In genomic region chr17:56996506-56996905, GRCm38 (mm10) we compare ENCODE assay signal across 8 mouse cellular contexts. TPM values are rescaled to one million over a fixed set of nuclear protein-coding genes. Genes with fewer than 3 reads are reported as not detected.
A peak's percentile ranks its signal among the peaks of the same experiment; 100 is the strongest.
DNase-seq lines count a peak whose midpoint lies in the region; ATAC-seq and TF ChIP-seq lines count a peak whose summit lies in the region.

No protein-coding gene starts in this region.

- 0 out of 2 replicates have a peak, but pooled peaks have one; percentile 2 for ATAC-seq in intestine, embryonic 14.5 days (replicated peaks; ENCODE audit: low FRiP score, low TSS enrichment, low read depth)
- no peak for ATAC-seq in intestine, postnatal 0 days
- no peak for ATAC-seq in embryonic facial prominence, embryonic 14.5 days (ENCODE audit: low read depth)
- ATAC-seq in hindbrain, embryonic 14.5 days (ENCODE audit: low FRiP score) = no peak
- no peak for ATAC-seq in midbrain, embryonic 13.5 days

- no peak for TF ChIP-seq CTCF in intestine, postnatal 0 days (IDR thresholded peaks at IDR 0.05; ENCODE audit: low read depth)

- no peaks in the 10 kb centered on the region for H3K9me3 ChIP-seq in intestine, embryonic 14.5 days (ENCODE audit: control insufficient read depth, low read length)
- H3K9me3 ChIP-seq in intestine, postnatal 0 days (ENCODE audit: control insufficient read depth) = no peaks in the 10 kb centered on the region
- no peaks in the 10 kb centered on the region for H3K9me3 ChIP-seq in embryonic facial prominence, embryonic 14.5 days (ENCODE audit: control insufficient read depth, low read length)
- H3K9me3 ChIP-seq in hindbrain, embryonic 14.5 days (ENCODE audit: control insufficient read depth, low read length) = no peaks in the 10 kb centered on the region
- no peaks in the 10 kb centered on the region for H3K9me3 ChIP-seq in midbrain, embryonic 13.5 days

- H3K4me2 ChIP-seq in intestine, embryonic 14.5 days (ENCODE audit: low read length) = peak overlapping the region; percentile 65
- no peak overlapping the region for H3K4me2 ChIP-seq in intestine, postnatal 0 days (replicated peaks; ENCODE audit: low read depth)
- H3K4me2 ChIP-seq in embryonic facial prominence, embryonic 14.5 days (ENCODE audit: low read depth, low read length) = peak overlapping the region; percentile 82
- peak overlapping the region; percentile 70; the same call in 1 of the 2 replicates for H3K4me2 ChIP-seq in hindbrain, embryonic 14.5 days (replicated peaks)
- peak overlapping the region; percentile 73 for H3K4me2 ChIP-seq in midbrain, embryonic 13.5 days (replicated peaks)

- H3K27ac ChIP-seq in intestine, embryonic 14.5 days (ENCODE audit: low read depth) = no peak overlapping the region
- H3K27ac ChIP-seq in intestine, postnatal 0 days (ENCODE audit: low read depth, low read length) = no peak overlapping the region
- H3K27ac ChIP-seq in embryonic facial prominence, embryonic 14.5 days (replicated peaks; ENCODE audit: low read depth, low read length) = no peak overlapping the region
- H3K27ac ChIP-seq in hindbrain, embryonic 14.5 days = no peak overlapping the region
- H3K27ac ChIP-seq in midbrain, embryonic 13.5 days = no peak overlapping the region

- peaks cover 6% of the 10 kb centered on the region for H3K4me1 ChIP-seq in intestine, embryonic 14.5 days (replicated peaks; ENCODE audit: control insufficient read depth, insufficient read depth, low read length)
- H3K4me1 ChIP-seq in intestine, postnatal 0 days (replicated peaks; ENCODE audit: control insufficient read depth, insufficient read depth, low read length) = 0 out of 2 replicates have a peak, but pooled peaks cover 3% of the 10 kb centered on the region
- peaks cover 5% of the 10 kb centered on the region; the same call in 1 of the 2 replicates for H3K4me1 ChIP-seq in embryonic facial prominence, embryonic 14.5 days (ENCODE audit: control insufficient read depth, insufficient read depth, low read length)
- peaks cover 11% of the 10 kb centered on the region; the same call in 1 of the 2 replicates for H3K4me1 ChIP-seq in hindbrain, embryonic 14.5 days (replicated peaks; ENCODE audit: control insufficient read depth, insufficient read depth, low read length)
- peaks cover 30% of the 10 kb centered on the region for H3K4me1 ChIP-seq in midbrain, embryonic 13.5 days (replicated peaks)

- 73% methylated on average over 2 of the region's 2 CpGs for WGBS in intestine, embryonic 14.5 days
- 66% methylated on average over 2 of the region's 2 CpGs for WGBS in intestine, postnatal 0 days
- 70% methylated on average over 2 of the region's 2 CpGs for WGBS in embryonic facial prominence, embryonic 14.5 days
- WGBS in hindbrain, embryonic 14.5 days = 70% methylated on average over 2 of the region's 2 CpGs
- WGBS in midbrain, embryonic 13.5 days = 83% methylated on average over 2 of the region's 2 CpGs

- H3K36me3 ChIP-seq in intestine, embryonic 14.5 days (ENCODE audit: control insufficient read depth, insufficient read depth, low read length) = peaks cover 61% of the 10 kb centered on the region
- H3K36me3 ChIP-seq in intestine, postnatal 0 days (ENCODE audit: control insufficient read depth, insufficient read depth) = peaks cover 50% of the 10 kb centered on the region
- peaks cover 54% of the 10 kb centered on the region for H3K36me3 ChIP-seq in embryonic facial prominence, embryonic 14.5 days (ENCODE audit: control insufficient read depth, insufficient read depth, low read length)
- peaks cover 64% of the 10 kb centered on the region for H3K36me3 ChIP-seq in hindbrain, embryonic 14.5 days (replicated peaks; ENCODE audit: control insufficient read depth, insufficient read depth)
- peaks cover 61% of the 10 kb centered on the region for H3K36me3 ChIP-seq in midbrain, embryonic 13.5 days

- no peaks in the 10 kb centered on the region for H3K27me3 ChIP-seq in intestine, embryonic 14.5 days (replicated peaks; ENCODE audit: control insufficient read depth, insufficient read depth, low read length)
- H3K27me3 ChIP-seq in intestine, postnatal 0 days (replicated peaks; ENCODE audit: control insufficient read depth, insufficient read depth, low read length) = no peaks in the 10 kb centered on the region
- H3K27me3 ChIP-seq in embryonic facial prominence, embryonic 14.5 days (replicated peaks; ENCODE audit: control insufficient read depth, insufficient read depth, low read length) = no peaks in the 10 kb centered on the region
- no peaks in the 10 kb centered on the region for H3K27me3 ChIP-seq in hindbrain, embryonic 14.5 days (ENCODE audit: control insufficient read depth, insufficient read depth, low read length)
- no peaks in the 10 kb centered on the region for H3K27me3 ChIP-seq in midbrain, embryonic 13.5 days

- no peak for DNase-seq in intestine, embryonic 14.5 days (ENCODE audit: low spot score)
- DNase-seq in embryonic facial prominence, embryonic 14.5 days (ENCODE audit: low spot score) = no peak
- no peak for DNase-seq in hindbrain, embryonic 14.5 days (ENCODE audit: low spot score)
- no peak for DNase-seq in adipocyte (ENCODE audit: low spot score)
- DNase-seq in cerebellum, postnatal 36 days = no peak
- no peak for DNase-seq in lung, postnatal 14 days

- H3K4me3 ChIP-seq in intestine, embryonic 14.5 days (ENCODE audit: low read depth, low read length) = 0 out of 2 replicates have a peak overlapping the region, but pooled peaks have one; percentile 76
- H3K4me3 ChIP-seq in intestine, postnatal 0 days (ENCODE audit: low read depth, low read length) = no peak overlapping the region
- peak overlapping the region; percentile 66 for H3K4me3 ChIP-seq in embryonic facial prominence, embryonic 14.5 days (ENCODE audit: low read depth, low read length)
- H3K4me3 ChIP-seq in hindbrain, embryonic 14.5 days (replicated peaks; ENCODE audit: low read length) = no peak overlapping the region
- H3K4me3 ChIP-seq in midbrain, embryonic 13.5 days (replicated peaks) = peak overlapping the region; percentile 64

- no peak overlapping the region for H3K9ac ChIP-seq in intestine, embryonic 14.5 days (ENCODE audit: low read length)
- H3K9ac ChIP-seq in intestine, postnatal 0 days (ENCODE audit: low read depth, low read length) = no peak overlapping the region
- H3K9ac ChIP-seq in embryonic facial prominence, embryonic 14.5 days (ENCODE audit: low read depth, low read length) = 0 out of 2 replicates have a peak overlapping the region, but pooled peaks have one; percentile 59
- no peak overlapping the region for H3K9ac ChIP-seq in hindbrain, embryonic 14.5 days
- no peak overlapping the region for H3K9ac ChIP-seq in midbrain, embryonic 13.5 days (replicated peaks)

RNA-seq across cellular contexts. Expression of gene Alkbh7, which starts 0.6 kb away (rescaled TPM):
- 48.0 and 49.1 TPM in 2 replicates for polyA plus RNA-seq in intestine, embryonic 14.5 days (2014; fragmentation: Nextera tagmentation; extraction: Ambion mirVana)
- polyA plus RNA-seq in intestine, postnatal 0 days (2015; fragmentation: Nextera tagmentation; extraction: Ambion mirVana) = 25.7 and 28.7 TPM in 2 replicates
- polyA plus RNA-seq in embryonic facial prominence, embryonic 14.5 days (2014; fragmentation: Nextera tagmentation; extraction: Ambion mirVana) = 35.7 and 39.8 TPM in 2 replicates
- polyA plus RNA-seq in hindbrain, embryonic 14.5 days (2014; fragmentation: Nextera tagmentation; extraction: Ambion mirVana) = 55.7 and 56.5 TPM in 2 replicates
- polyA plus RNA-seq in midbrain, embryonic 13.5 days (2015; fragmentation: Nextera tagmentation; extraction: Ambion mirVana) = 40.2 and 45.5 TPM in 2 replicates

RNA-seq across cellular contexts. Expression of gene Pspn, which starts 3.3 kb away (rescaled TPM):
- polyA plus RNA-seq in intestine, embryonic 14.5 days (2014; fragmentation: Nextera tagmentation; extraction: Ambion mirVana) = not detected in 2 replicates
- polyA plus RNA-seq in intestine, postnatal 0 days (2015; fragmentation: Nextera tagmentation; extraction: Ambion mirVana) = not detected in 2 replicates
- polyA plus RNA-seq in embryonic facial prominence, embryonic 14.5 days (2014; fragmentation: Nextera tagmentation; extraction: Ambion mirVana) = 0.84 TPM in 1 of 2 replicates, not detected in the other
- polyA plus RNA-seq in hindbrain, embryonic 14.5 days (2014; fragmentation: Nextera tagmentation; extraction: Ambion mirVana) = 0.47 and 0.68 TPM in 2 replicates
- polyA plus RNA-seq in midbrain, embryonic 13.5 days (2015; fragmentation: Nextera tagmentation; extraction: Ambion mirVana) = 0.64 TPM in 1 of 2 replicates, not detected in the other

RNA-seq across cellular contexts. Expression of gene Clpp, which starts 6.4 kb away (rescaled TPM):
- polyA plus RNA-seq in intestine, embryonic 14.5 days (2014; fragmentation: Nextera tagmentation; extraction: Ambion mirVana) = 186 and 190 TPM in 2 replicates
- 77.5 and 78.0 TPM in 2 replicates for polyA plus RNA-seq in intestine, postnatal 0 days (2015; fragmentation: Nextera tagmentation; extraction: Ambion mirVana)
- polyA plus RNA-seq in embryonic facial prominence, embryonic 14.5 days (2014; fragmentation: Nextera tagmentation; extraction: Ambion mirVana) = 140 and 142 TPM in 2 replicates
- 163 and 172 TPM in 2 replicates for polyA plus RNA-seq in hindbrain, embryonic 14.5 days (2014; fragmentation: Nextera tagmentation; extraction: Ambion mirVana)
- 168 and 174 TPM in 2 replicates for polyA plus RNA-seq in midbrain, embryonic 13.5 days (2015; fragmentation: Nextera tagmentation; extraction: Ambion mirVana)

RNA-seq across cellular contexts. Expression of gene Acer1, which starts 14.6 kb away (rescaled TPM):
- 0.09 and 0.28 TPM in 2 replicates for polyA plus RNA-seq in intestine, embryonic 14.5 days (2014; fragmentation: Nextera tagmentation; extraction: Ambion mirVana)
- 0.44 and 0.65 TPM in 2 replicates for polyA plus RNA-seq in intestine, postnatal 0 days (2015; fragmentation: Nextera tagmentation; extraction: Ambion mirVana)
- 1.3 and 2.4 TPM in 2 replicates for polyA plus RNA-seq in embryonic facial prominence, embryonic 14.5 days (2014; fragmentation: Nextera tagmentation; extraction: Ambion mirVana)
- polyA plus RNA-seq in hindbrain, embryonic 14.5 days (2014; fragmentation: Nextera tagmentation; extraction: Ambion mirVana) = not detected in 2 replicates
- not detected in 2 replicates for polyA plus RNA-seq in midbrain, embryonic 13.5 days (2015; fragmentation: Nextera tagmentation; extraction: Ambion mirVana)

RNA-seq across cellular contexts. Expression of gene Gtf2f1, which starts 14.6 kb away (rescaled TPM):
- polyA plus RNA-seq in intestine, embryonic 14.5 days (2014; fragmentation: Nextera tagmentation; extraction: Ambion mirVana) = 60.5 and 64.2 TPM in 2 replicates
- 43.3 and 43.5 TPM in 2 replicates for polyA plus RNA-seq in intestine, postnatal 0 days (2015; fragmentation: Nextera tagmentation; extraction: Ambion mirVana)
- 55.4 and 55.5 TPM in 2 replicates for polyA plus RNA-seq in embryonic facial prominence, embryonic 14.5 days (2014; fragmentation: Nextera tagmentation; extraction: Ambion mirVana)
- polyA plus RNA-seq in hindbrain, embryonic 14.5 days (2014; fragmentation: Nextera tagmentation; extraction: Ambion mirVana) = 54.5 and 58.2 TPM in 2 replicates
- 68.0 and 74.8 TPM in 2 replicates for polyA plus RNA-seq in midbrain, embryonic 13.5 days (2015; fragmentation: Nextera tagmentation; extraction: Ambion mirVana)

Comparison
In these comparisons a context has a peak if more than half of its experiments do, and no peak if none do; other contexts are left out.
1. H3K4me3 ChIP-seq: peak in intestine, embryonic 14.5 days (single experiment), embryonic facial prominence, embryonic 14.5 days (single experiment) and midbrain, embryonic 13.5 days (single experiment); none in intestine, postnatal 0 days (single experiment) and hindbrain, embryonic 14.5 days (single experiment).